In the genomic region with DNA sequence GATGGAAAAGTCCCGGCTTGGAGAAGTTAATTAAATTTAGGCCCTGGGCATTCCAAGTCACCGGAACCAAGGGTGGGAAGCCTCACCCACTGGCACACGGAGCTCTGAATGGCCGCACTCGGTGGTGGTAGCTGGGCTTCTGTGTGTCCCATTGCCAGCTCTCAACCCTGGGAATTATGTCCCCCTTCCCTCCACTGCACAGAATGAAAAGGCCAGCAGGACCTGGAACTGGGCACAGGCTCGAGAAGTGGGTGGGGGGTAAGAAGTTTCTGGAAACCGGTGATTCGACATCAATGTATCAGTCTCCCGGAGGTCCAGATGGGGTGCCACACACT, we compare ENCODE assay signal across 9 mouse cellular contexts.
DNase-seq lines count a peak whose midpoint lies in the region; ATAC-seq and TF ChIP-seq lines count a peak whose summit lies in the region.
"Had no signal": no experiment of that assay in that cellular context is flagged by ENCODE, and none has a peak within 500 bp of the region (broad histone marks: within the 10 kb centered on the region; RNA-seq: fewer than 3 reads in every experiment).

No protein-coding gene starts in this region.

- no peak overlapping the region for H3K9ac ChIP-seq in kidney, postnatal 0 days (ENCODE audit: low read depth, low read length)
- H3K9ac ChIP-seq in hindbrain, embryonic 13.5 days = 0 out of 2 replicates have a peak overlapping the region, but pooled peaks have one; percentile 21
- no peak overlapping the region for H3K9ac ChIP-seq in midbrain, embryonic 14.5 days (replicated peaks; ENCODE audit: low read length)

- peak overlapping the region; percentile 57 for H3K27ac ChIP-seq in kidney, postnatal 0 days
- no peak overlapping the region for H3K27ac ChIP-seq in kidney, adult 2 months (ENCODE audit: insufficient read depth, low read depth, low read length)
- peak overlapping the region; percentile 89 for H3K27ac ChIP-seq in forebrain, embryonic 10.5 days
- H3K27ac ChIP-seq in hindbrain, embryonic 13.5 days = 0 out of 2 replicates have a peak overlapping the region, but pooled peaks have one; percentile 8
- H3K27ac ChIP-seq in midbrain, embryonic 14.5 days (replicated peaks; ENCODE audit: low read depth, low read length) = no peak overlapping the region

- peaks cover 13% of the 10 kb centered on the region; the same call in 1 of the 2 replicates for H3K4me1 ChIP-seq in kidney, postnatal 0 days (replicated peaks; ENCODE audit: insufficient read depth, low read length)
- no peaks in the 10 kb centered on the region for H3K4me1 ChIP-seq in kidney, adult 2 months (ENCODE audit: control insufficient read depth, insufficient read depth, low read length)
- H3K4me1 ChIP-seq in forebrain, embryonic 10.5 days = peaks cover 67% of the 10 kb centered on the region
- peaks cover 22% of the 10 kb centered on the region for H3K4me1 ChIP-seq in hindbrain, embryonic 13.5 days (replicated peaks)
- H3K4me1 ChIP-seq in midbrain, embryonic 14.5 days (ENCODE audit: control insufficient read depth, insufficient read depth, low read length) = peaks cover 19% of the 10 kb centered on the region

- no peak for TF ChIP-seq POLR2A in kidney, adult 2 months (IDR thresholded peaks at IDR 0.05; ENCODE audit: low read depth, low read length)

- 55% methylated on average over 9 of the region's 9 CpGs for WGBS in kidney, postnatal 0 days
- WGBS in kidney, adult 2 months = 66% methylated on average over 9 of the region's 9 CpGs
- 17% methylated on average over 9 of the region's 9 CpGs for WGBS in forebrain, embryonic 10.5 days
- WGBS in hindbrain, embryonic 13.5 days = 42% methylated on average over 9 of the region's 9 CpGs
- WGBS in midbrain, embryonic 14.5 days = 24% methylated on average over 9 of the region's 9 CpGs

- peak overlapping the region; percentile 54 for H3K4me2 ChIP-seq in kidney, postnatal 0 days (ENCODE audit: low read length)
- H3K4me2 ChIP-seq in hindbrain, embryonic 13.5 days = peak overlapping the region; percentile 50
- H3K4me2 ChIP-seq in midbrain, embryonic 14.5 days (ENCODE audit: low read length) = peak overlapping the region; percentile 48

- H3K4me3 ChIP-seq in kidney, postnatal 0 days (replicated peaks; ENCODE audit: low read depth, low read length) = no peak overlapping the region
- H3K4me3 ChIP-seq in kidney, adult 2 months (ENCODE audit: insufficient read depth, low read depth, low read length) = no peak overlapping the region
- H3K4me3 ChIP-seq in forebrain, embryonic 10.5 days = peak overlapping the region; percentile 44
- H3K4me3 ChIP-seq in hindbrain, embryonic 13.5 days = no peak overlapping the region
- no peak overlapping the region for H3K4me3 ChIP-seq in midbrain, embryonic 14.5 days (replicated peaks; ENCODE audit: low read depth, low read length)

- no peaks in the 10 kb centered on the region for H3K9me3 ChIP-seq in kidney, postnatal 0 days (replicated peaks; ENCODE audit: low read length)
- H3K9me3 ChIP-seq in forebrain, embryonic 10.5 days = no peaks in the 10 kb centered on the region
- no peaks in the 10 kb centered on the region for H3K9me3 ChIP-seq in hindbrain, embryonic 13.5 days
- H3K9me3 ChIP-seq in midbrain, embryonic 14.5 days (ENCODE audit: control insufficient read depth, low read length) = no peaks in the 10 kb centered on the region

- H3K27me3 ChIP-seq in kidney, postnatal 0 days (ENCODE audit: insufficient read depth, low read length) = no peaks in the 10 kb centered on the region
- H3K27me3 ChIP-seq in kidney, adult 2 months (replicated peaks; ENCODE audit: control insufficient read depth, insufficient read depth, low read length) = no peaks in the 10 kb centered on the region
- H3K27me3 ChIP-seq in forebrain, embryonic 10.5 days (ENCODE audit: poor library complexity, severe bottlenecking) = peaks cover 55% of the 10 kb centered on the region
- H3K27me3 ChIP-seq in hindbrain, embryonic 13.5 days = peaks cover 12% of the 10 kb centered on the region
- H3K27me3 ChIP-seq in midbrain, embryonic 14.5 days (ENCODE audit: control insufficient read depth, insufficient read depth, low read length) = no peaks in the 10 kb centered on the region

- no peak for ATAC-seq in kidney, postnatal 0 days (replicated peaks; ENCODE audit: low FRiP score, low read depth)
- ATAC-seq in hindbrain, embryonic 13.5 days (ENCODE audit: low FRiP score) = peak; percentile 49
- peak; percentile 35; the same call in 1 of the 2 replicates for ATAC-seq in midbrain, embryonic 14.5 days (ENCODE audit: low FRiP score, low TSS enrichment)

- intact Hi-C loops in left cerebral cortex, postnatal 10 days (cut with DNase I) = no loop called here

- DNase-seq in kidney, postnatal 0 days (ENCODE audit: low spot score) = no peak
- no peak for DNase-seq in kidney, adult 2 months
- no peak for DNase-seq in forebrain, embryonic 10.5 days (ENCODE audit: extremely low spot score, low spot score)
- DNase-seq in midbrain, embryonic 14.5 days = no peak
- no peak for DNase-seq in gastrocnemius, adult 18-20 months (ENCODE audit: low spot score)
- no peak for DNase-seq in layer of hippocampus, adult 11-12 months (ENCODE audit: low spot score)
- DNase-seq in left cerebral cortex, postnatal 10 days (ENCODE audit: extremely low spot score in 1 of 2, low spot score in 2 of 2) = no peak
- DNase-seq: right cerebral cortex, postnatal 4 days had no signal

- TF ChIP-seq CTCF in kidney, postnatal 0 days (IDR thresholded peaks at IDR 0.05; ENCODE audit: low read depth) = no peak
- no peak for TF ChIP-seq CTCF in kidney, adult 2 months (conservative IDR thresholded peaks at IDR 0.05; ENCODE audit: insufficient read depth, insufficient read length, low read depth, low read length)

- H3K36me3 ChIP-seq in kidney, postnatal 0 days (ENCODE audit: insufficient read depth, low read length) = no peaks in the 10 kb centered on the region
- no peaks in the 10 kb centered on the region for H3K36me3 ChIP-seq in kidney, adult 2 months (ENCODE audit: control insufficient read depth, insufficient read depth, low read length)
- no peaks in the 10 kb centered on the region for H3K36me3 ChIP-seq in forebrain, embryonic 10.5 days (replicated peaks)
- H3K36me3 ChIP-seq in hindbrain, embryonic 13.5 days = no peaks in the 10 kb centered on the region
- no peaks in the 10 kb centered on the region for H3K36me3 ChIP-seq in midbrain, embryonic 14.5 days (ENCODE audit: control insufficient read depth, insufficient read depth, low read length)

Comparison
In these comparisons a context has a peak if more than half of its experiments do, and no peak if none do; other contexts are left out.
1. H3K27ac ChIP-seq: peak in kidney, postnatal 0 days (single experiment), forebrain, embryonic 10.5 days (single experiment) and hindbrain, embryonic 13.5 days (single experiment); none in kidney, adult 2 months (single experiment) and midbrain, embryonic 14.5 days (single experiment).
2. Peak in every context shown above with its lines, with median percentiles within 50 percentile points of each other: H3K4me2 ChIP-seq.